ENCODE assay signal across 14 mouse cellular contexts in the genomic region with DNA sequence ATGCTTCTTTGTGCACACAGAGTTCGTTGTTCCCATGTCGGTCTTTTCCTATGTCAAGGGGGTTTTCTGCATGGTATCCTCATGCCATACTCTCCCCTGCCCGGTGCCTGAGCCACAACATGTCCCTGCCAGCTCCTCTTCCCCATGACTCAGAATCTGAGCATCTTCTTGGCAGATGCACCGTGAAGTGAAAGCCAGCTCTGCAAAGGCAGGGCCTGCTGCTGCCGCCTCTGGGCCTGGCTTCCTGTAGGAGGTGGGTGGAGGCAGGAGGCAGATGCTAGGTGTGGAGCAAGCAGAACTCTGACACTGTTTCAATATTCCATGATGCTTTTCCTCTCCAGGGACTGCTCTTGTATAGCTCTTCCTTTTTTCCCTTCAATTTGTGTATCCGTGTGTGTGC. TPM values are rescaled to one million over a fixed set of nuclear protein-coding genes. Genes with fewer than 3 reads are reported as not detected.
DNase-seq lines count a peak whose midpoint lies in the region; ATAC-seq and TF ChIP-seq lines count a peak whose summit lies in the region.
"Had no signal": no experiment of that assay in that cellular context is flagged by ENCODE, and none has a peak within 500 bp of the region (broad histone marks: within the 10 kb centered on the region; RNA-seq: fewer than 3 reads in every experiment).

No protein-coding gene starts in this region.

- no peak for TF ChIP-seq CTCF in forebrain, postnatal 0 days (IDR thresholded peaks at IDR 0.05; ENCODE audit: low read depth)

- no peak overlapping the region for H3K9ac ChIP-seq in forebrain, postnatal 0 days
- H3K9ac ChIP-seq: limb, embryonic 13.5 days; stomach, embryonic 15.5 days had no signal

- no peaks in the 10 kb centered on the region for H3K36me3 ChIP-seq in forebrain, postnatal 0 days (ENCODE audit: insufficient read depth)
- H3K36me3 ChIP-seq: limb, embryonic 13.5 days; stomach, embryonic 15.5 days had no signal

- intact Hi-C loops in left cerebral cortex, postnatal 36 days (cut with DNase I): no loop called here

- H3K27ac ChIP-seq in forebrain, postnatal 0 days (ENCODE audit: low read depth, low read length): no peak overlapping the region
- H3K27ac ChIP-seq: limb, embryonic 13.5 days; stomach, embryonic 15.5 days had no signal

- ATAC-seq in forebrain, postnatal 0 days: no peak
- ATAC-seq: lung, postnatal 0 days had no signal

- no peak overlapping the region for H3K4me3 ChIP-seq in forebrain, postnatal 0 days (ENCODE audit: low read depth, low read length)
- H3K4me3 ChIP-seq: limb, embryonic 13.5 days; stomach, embryonic 15.5 days had no signal

- no peak overlapping the region for H3K4me2 ChIP-seq in forebrain, postnatal 0 days (ENCODE audit: low read depth)
- H3K4me2 ChIP-seq: limb, embryonic 13.5 days; stomach, embryonic 15.5 days had no signal

- WGBS in forebrain, postnatal 0 days: 78% methylated on average over 6 of the region's 6 CpGs

- no peaks in the 10 kb centered on the region for H3K4me1 ChIP-seq in forebrain, postnatal 0 days (ENCODE audit: insufficient read depth)
- H3K4me1 ChIP-seq: limb, embryonic 13.5 days; stomach, embryonic 15.5 days had no signal

- DNase-seq in layer of hippocampus, adult 11-12 months (ENCODE audit: low spot score): peak; percentile 63
- no peak for DNase-seq in layer of hippocampus, postnatal 10 days (ENCODE audit: low spot score in 2 of 2)
- peak; percentile 63 for DNase-seq in Muller cell, postnatal 12 days (ENCODE audit: inconsistent ontology term)
- DNase-seq in frontal cortex, postnatal 14 days (ENCODE audit: low spot score in 2 of 2): peak; percentile 45 to 61
- DNase-seq in left cerebral cortex, postnatal 36 days (ENCODE audit: low spot score in 2 of 2): peak; percentile 80 to 82
- DNase-seq in forebrain, postnatal 0 days: no peak
- DNase-seq in adrenal gland, adult 18-20 months (ENCODE audit: low spot score in 2 of 2): no peak
- DNase-seq in adrenal gland, postnatal 25 days: no peak
- DNase-seq: adrenal gland, adult 8-10 months; cerebellum, adult 11-12 months; gastrocnemius, postnatal 36 days had no signal

- no peaks in the 10 kb centered on the region for H3K9me3 ChIP-seq in forebrain, postnatal 0 days (ENCODE audit: low read length)
- H3K9me3 ChIP-seq: limb, embryonic 13.5 days; stomach, embryonic 15.5 days had no signal

- H3K27me3 ChIP-seq in forebrain, postnatal 0 days (ENCODE audit: insufficient read depth, low read length): no peaks in the 10 kb centered on the region
- H3K27me3 ChIP-seq: stomach, embryonic 15.5 days had no signal

RNA-seq across cellular contexts. Expression of a gene that starts 10.7 kb away (rescaled TPM):
- 100 to 1,000 TPM; 323 to 335 TPM for total RNA-seq in layer of hippocampus, postnatal 10 days (2021)
- 100 to 1,000 TPM; 266 to 272 TPM for total RNA-seq in left cerebral cortex, postnatal 36 days (2021)
- 173 and 213 TPM in 2 replicates for total RNA-seq in forebrain, postnatal 0 days (2014; rRNA removed)
- polyA plus RNA-seq in forebrain, postnatal 0 days (2015; fragmentation: Nextera tagmentation; extraction: Ambion mirVana): 109 and 207 TPM in 2 replicates
- total RNA-seq in adrenal gland, adult 18-20 months (2021): 100 to 1,000 TPM in 1 of 2 experiments, 10 to 100 TPM in 1; 96.3 to 122 TPM
- total RNA-seq in adrenal gland, postnatal 25 days (2021): 57.6 and 66.5 TPM in 2 replicates

Comparison
In these comparisons a context has a peak if more than half of its experiments do, and no peak if none do; other contexts are left out.
1. DNase-seq: peak in layer of hippocampus, adult 11-12 months (single experiment), Muller cell, postnatal 12 days (single experiment), frontal cortex, postnatal 14 days (2 of 2) and left cerebral cortex, postnatal 36 days (2 of 2); none in layer of hippocampus, postnatal 10 days (0 of 2), forebrain, postnatal 0 days (single experiment), adrenal gland, adult 18-20 months (0 of 2) and adrenal gland, postnatal 25 days (single experiment).